Comparison of ENCODE assay signal across 12 mouse cellular contexts in the genomic region with DNA sequence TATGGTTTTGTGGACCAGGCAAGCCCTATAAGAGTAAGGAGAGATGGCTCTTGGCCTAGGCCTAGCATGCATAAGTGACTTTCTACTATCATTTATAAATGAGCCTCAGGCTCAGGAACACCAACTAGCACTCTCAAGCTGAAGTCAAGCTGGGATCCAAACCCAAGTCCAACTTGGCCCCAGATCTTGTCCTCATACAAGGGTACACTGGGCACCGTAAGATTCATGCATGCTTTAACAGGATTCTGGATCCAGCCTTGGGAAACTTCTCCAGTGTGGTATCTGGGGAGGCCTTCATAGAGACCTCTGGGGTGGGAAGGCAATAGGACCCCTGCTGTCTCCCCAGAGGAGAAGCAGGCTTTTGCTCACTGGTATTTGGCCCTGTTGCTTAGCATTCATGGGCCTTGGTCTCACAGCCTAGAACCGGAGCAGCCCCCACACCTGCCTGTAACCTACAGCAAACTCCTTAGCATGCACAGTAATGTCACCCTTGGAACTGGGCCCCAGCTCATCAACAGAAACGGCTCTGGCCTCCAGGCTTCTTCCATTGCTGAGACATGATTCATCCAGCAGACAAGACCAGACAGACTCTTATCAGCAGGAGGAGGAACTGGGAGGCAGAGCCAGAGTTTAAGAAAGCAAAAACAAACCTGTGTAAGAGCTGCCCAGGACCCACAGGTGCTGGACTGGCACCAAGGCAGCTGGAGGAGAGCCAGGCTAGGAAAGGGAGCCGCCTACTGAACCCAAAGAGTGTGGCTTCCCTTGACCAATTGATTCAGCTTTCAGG. TPM values are rescaled to one million over a fixed set of nuclear protein-coding genes. Genes with fewer than 3 reads are reported as not detected.
A peak's percentile ranks its signal among the peaks of the same experiment; 100 is the strongest.
DNase-seq lines count a peak whose midpoint lies in the region; ATAC-seq and TF ChIP-seq lines count a peak whose summit lies in the region.
"Had no signal": no experiment of that assay in that cellular context is flagged by ENCODE, and none has a peak within 500 bp of the region (broad histone marks: within the 10 kb centered on the region; RNA-seq: fewer than 3 reads in every experiment).

No protein-coding gene starts in this region.

- no peaks in the 10 kb centered on the region for H3K36me3 ChIP-seq in heart, embryonic 15.5 days
- H3K36me3 ChIP-seq in ES-Bruce4 (ENCODE audit: control insufficient read depth, insufficient read depth, low read length, poor library complexity, severe bottlenecking) = no peaks in the 10 kb centered on the region
- H3K36me3 ChIP-seq in embryonic facial prominence, embryonic 14.5 days (ENCODE audit: control insufficient read depth, insufficient read depth, low read length) = no peaks in the 10 kb centered on the region
- H3K36me3 ChIP-seq in hindbrain, embryonic 12.5 days = no peaks in the 10 kb centered on the region
- H3K36me3 ChIP-seq: hindbrain, embryonic 15.5 days had no signal

- DNase-seq in heart, postnatal 14 days = no peak
- DNase-seq in embryonic facial prominence, embryonic 14.5 days (ENCODE audit: low spot score) = peak; percentile 83
- DNase-seq in lung, postnatal 25 days (ENCODE audit: low spot score) = peak; percentile 50
- no peak for DNase-seq in spleen, postnatal 10 days (ENCODE audit: low spot score in 2 of 2)
- DNase-seq: thymus, postnatal 14 days had no signal

- H3K9ac ChIP-seq in heart, embryonic 15.5 days = no peak overlapping the region
- no peak overlapping the region for H3K9ac ChIP-seq in ES-Bruce4 (ENCODE audit: low read depth, poor library complexity, severe bottlenecking)
- H3K9ac ChIP-seq in embryonic facial prominence, embryonic 14.5 days (ENCODE audit: low read depth, low read length) = no peak overlapping the region
- H3K9ac ChIP-seq in hindbrain, embryonic 12.5 days = no peak overlapping the region
- H3K9ac ChIP-seq: hindbrain, embryonic 15.5 days had no signal

- no peak for TF ChIP-seq POLR2A in ES-Bruce4 (IDR thresholded peaks at IDR 0.05; ENCODE audit: insufficient read depth, low read length)

- WGBS in heart, embryonic 15.5 days = 63% methylated on average over 4 of the region's 4 CpGs
- 66% methylated on average over 4 of the region's 4 CpGs for WGBS in embryonic facial prominence, embryonic 14.5 days
- 75% methylated on average over 4 of the region's 4 CpGs for WGBS in hindbrain, embryonic 12.5 days

- H3K4me1 ChIP-seq in heart, embryonic 15.5 days (replicated peaks) = peaks cover 23% of the 10 kb centered on the region
- peaks cover 12% of the 10 kb centered on the region for H3K4me1 ChIP-seq in ES-Bruce4 (ENCODE audit: control insufficient read depth, insufficient read depth, low read length)
- H3K4me1 ChIP-seq in embryonic facial prominence, embryonic 14.5 days (ENCODE audit: control insufficient read depth, insufficient read depth, low read length) = peaks cover 9% of the 10 kb centered on the region; the same call in 1 of the 2 replicates
- H3K4me1 ChIP-seq in hindbrain, embryonic 12.5 days = no peaks in the 10 kb centered on the region

- no peaks in the 10 kb centered on the region for H3K9me3 ChIP-seq in heart, embryonic 15.5 days (replicated peaks)
- no peaks in the 10 kb centered on the region for H3K9me3 ChIP-seq in ES-Bruce4 (replicated peaks; ENCODE audit: control insufficient read depth, insufficient read depth, low read length, poor library complexity, severe bottlenecking)
- H3K9me3 ChIP-seq in embryonic facial prominence, embryonic 14.5 days (ENCODE audit: control insufficient read depth, low read length) = no peaks in the 10 kb centered on the region
- H3K9me3 ChIP-seq in hindbrain, embryonic 12.5 days (replicated peaks) = no peaks in the 10 kb centered on the region
- H3K9me3 ChIP-seq: hindbrain, embryonic 15.5 days had no signal

- H3K4me2 ChIP-seq in heart, embryonic 15.5 days = no peak overlapping the region
- no peak overlapping the region for H3K4me2 ChIP-seq in embryonic facial prominence, embryonic 14.5 days (ENCODE audit: low read depth, low read length)
- H3K4me2 ChIP-seq in hindbrain, embryonic 12.5 days (replicated peaks) = no peak overlapping the region
- H3K4me2 ChIP-seq: hindbrain, embryonic 15.5 days had no signal

- no peaks in the 10 kb centered on the region for H3K27me3 ChIP-seq in heart, embryonic 15.5 days
- H3K27me3 ChIP-seq in ES-Bruce4 (ENCODE audit: control insufficient read depth, insufficient read depth, low read length, poor library complexity, severe bottlenecking) = no peaks in the 10 kb centered on the region
- H3K27me3 ChIP-seq in embryonic facial prominence, embryonic 14.5 days (replicated peaks; ENCODE audit: control insufficient read depth, insufficient read depth, low read length) = no peaks in the 10 kb centered on the region
- H3K27me3 ChIP-seq in hindbrain, embryonic 12.5 days = no peaks in the 10 kb centered on the region
- H3K27me3 ChIP-seq: hindbrain, embryonic 15.5 days; megakaryocyte, embryonic 14.5 days had no signal

- no peak for ATAC-seq in heart, embryonic 15.5 days (replicated peaks; ENCODE audit: insufficient number of reproducible peaks, insufficient read depth, low FRiP score, low read depth)
- ATAC-seq in embryonic facial prominence, embryonic 14.5 days (ENCODE audit: low read depth) = peak; percentile 58; the same call in 1 of the 2 replicates
- no peak for ATAC-seq in erythroblast, adult 5-6 weeks (replicated peaks; ENCODE audit: low FRiP score, poor library complexity, severe bottlenecking)
- ATAC-seq in hindbrain, embryonic 12.5 days (ENCODE audit: low FRiP score) = no peak

- intact Hi-C loops in heart, postnatal 14 days (cut with DNase I) = no loop called here

- peak overlapping the region; percentile 65 for H3K27ac ChIP-seq in heart, embryonic 15.5 days
- peak overlapping the region; percentile 48 for H3K27ac ChIP-seq in ES-Bruce4 (ENCODE audit: insufficient read depth, low read length)
- H3K27ac ChIP-seq in embryonic facial prominence, embryonic 14.5 days (replicated peaks; ENCODE audit: low read depth, low read length) = peak overlapping the region; percentile 16
- H3K27ac ChIP-seq in hindbrain, embryonic 12.5 days = no peak overlapping the region
- H3K27ac ChIP-seq: hindbrain, embryonic 15.5 days had no signal

- no peak for TF ChIP-seq EP300 in ES-Bruce4 (IDR thresholded peaks at IDR 0.05; ENCODE audit: insufficient read depth, low read depth, low read length)

- no peak overlapping the region for H3K4me3 ChIP-seq in heart, embryonic 15.5 days
- no peak overlapping the region for H3K4me3 ChIP-seq in ES-Bruce4 (ENCODE audit: low read depth, low read length)
- H3K4me3 ChIP-seq in embryonic facial prominence, embryonic 14.5 days (ENCODE audit: low read depth, low read length) = no peak overlapping the region
- H3K4me3 ChIP-seq in hindbrain, embryonic 12.5 days = no peak overlapping the region
- H3K4me3 ChIP-seq: erythroblast, embryonic 14.5 days; hindbrain, embryonic 15.5 days; megakaryocyte, embryonic 14.5 days had no signal

- no peak for TF ChIP-seq CTCF in ES-Bruce4 (IDR thresholded peaks at IDR 0.05; ENCODE audit: low read depth, low read length)

RNA-seq across cellular contexts. Expression of gene Fem1b, which starts 6.3 kb away (rescaled TPM):
- 11.4 and 14.8 TPM in 2 replicates for polyA plus RNA-seq in heart, embryonic 15.5 days (2015; fragmentation: Nextera tagmentation; extraction: Ambion mirVana)
- total RNA-seq in heart, postnatal 14 days (2021) = 10 to 100 TPM; 24.8 to 25.9 TPM
- polyA plus RNA-seq in ES-Bruce4 (2011; ENCODE audit: insufficient read depth, insufficient read length, low read depth, missing spikeins) = 189 and 201 TPM in 2 replicates
- polyA plus RNA-seq in embryonic facial prominence, embryonic 14.5 days (2014; fragmentation: Nextera tagmentation; extraction: Ambion mirVana) = 31.8 and 32.0 TPM in 2 replicates
- total RNA-seq in erythroblast, adult 5-6 weeks (2015; ENCODE audit: low replicate concordance) = 6.5 and 7.5 TPM in 2 replicates
- total RNA-seq in erythroblast, adult 5-6 weeks (2017; ENCODE audit: low replicate concordance) = 10.0 and 14.7 TPM in 2 replicates
- polyA plus RNA-seq in hindbrain, embryonic 12.5 days (2016; fragmentation: Nextera tagmentation; extraction: Ambion mirVana) = 55.7 and 60.4 TPM in 2 replicates

RNA-seq across cellular contexts. Expression of gene Cln6, which starts 20.6 kb away (rescaled TPM):
- polyA plus RNA-seq in heart, embryonic 15.5 days (2015; fragmentation: Nextera tagmentation; extraction: Ambion mirVana) = 14.1 and 18.0 TPM in 2 replicates
- total RNA-seq in heart, postnatal 14 days (2021) = 10 to 100 TPM; 16.0 to 17.0 TPM
- 91.1 and 93.8 TPM in 2 replicates for polyA plus RNA-seq in ES-Bruce4 (2011; ENCODE audit: insufficient read depth, insufficient read length, low read depth, missing spikeins)
- 19.0 and 20.6 TPM in 2 replicates for polyA plus RNA-seq in embryonic facial prominence, embryonic 14.5 days (2014; fragmentation: Nextera tagmentation; extraction: Ambion mirVana)
- total RNA-seq in erythroblast, adult 5-6 weeks (2015; ENCODE audit: low replicate concordance) = 6.3 and 11.5 TPM in 2 replicates
- total RNA-seq in erythroblast, adult 5-6 weeks (2017; ENCODE audit: low replicate concordance) = 3.9 and 11.3 TPM in 2 replicates
- polyA plus RNA-seq in hindbrain, embryonic 12.5 days (2016; fragmentation: Nextera tagmentation; extraction: Ambion mirVana) = 8.6 and 8.8 TPM in 2 replicates

RNA-seq across cellular contexts. Expression of gene Calml4, which starts 39.9 kb away (rescaled TPM):
- polyA plus RNA-seq in heart, embryonic 15.5 days (2015; fragmentation: Nextera tagmentation; extraction: Ambion mirVana) = 3.0 and 4.3 TPM in 2 replicates
- total RNA-seq in heart, postnatal 14 days (2021) = 1 to 10 TPM; 2.4 to 2.9 TPM
- 11.7 and 16.7 TPM in 2 replicates for polyA plus RNA-seq in ES-Bruce4 (2011; ENCODE audit: insufficient read depth, insufficient read length, low read depth, missing spikeins)
- 16.5 and 19.8 TPM in 2 replicates for polyA plus RNA-seq in embryonic facial prominence, embryonic 14.5 days (2014; fragmentation: Nextera tagmentation; extraction: Ambion mirVana)
- total RNA-seq in erythroblast, adult 5-6 weeks (2015; ENCODE audit: low replicate concordance) = not detected in 2 replicates
- not detected in 2 replicates for total RNA-seq in erythroblast, adult 5-6 weeks (2017; ENCODE audit: low replicate concordance)
- polyA plus RNA-seq in hindbrain, embryonic 12.5 days (2016; fragmentation: Nextera tagmentation; extraction: Ambion mirVana) = 11.8 and 12.5 TPM in 2 replicates
- polyA plus RNA-seq: erythroblast, embryonic 14.5 days had no signal

Comparison
In these comparisons a context has a peak if more than half of its experiments do, and no peak if none do; other contexts are left out.
1. DNase-seq: peak in embryonic facial prominence, embryonic 14.5 days (single experiment) and lung, postnatal 25 days (single experiment); none in heart, postnatal 14 days (0 of 2) and spleen, postnatal 10 days (0 of 2).